Mouse (Mus musculus): ENCODE data around the gene Fam149a. TPM values are rescaled to one million over a fixed set of nuclear protein-coding genes. Genes with fewer than 3 reads are reported as not detected.

Fam149a gene
- polyA plus RNA-seq, 1 experiment from 2014 or later = 12.6 TPM

- no peaks in the 10 kb centered on the region for H3K36me3 ChIP-seq (ENCODE audit: control insufficient read depth, insufficient read depth, low read length)
- no peak for DNase-seq (ENCODE audit: low spot score)
- H3K9me3 ChIP-seq (ENCODE audit: control insufficient read depth, low read length) = no peaks in the 10 kb centered on the region
- no peak overlapping the region for H3K9ac ChIP-seq (ENCODE audit: low read length)
- no peak for ATAC-seq (ENCODE audit: insufficient read depth, low FRiP score, low TSS enrichment)
- WGBS = 12% methylated on average over 4 of the region's 4 CpGs
- H3K4me3 ChIP-seq (ENCODE audit: low read depth, low read length) = no peak overlapping the region
- no peak overlapping the region for H3K27ac ChIP-seq (ENCODE audit: low read depth, low read length)
- H3K27me3 ChIP-seq (ENCODE audit: control insufficient read depth, insufficient read depth, low read length) = no peaks in the 10 kb centered on the region
- peaks cover 6% of the 10 kb centered on the region; the same call in 1 of the 2 replicates for H3K4me1 ChIP-seq (ENCODE audit: control insufficient read depth, insufficient read depth, low read length)
- peak overlapping the region; percentile 77; the same call in 1 of the 2 replicates for H3K4me2 ChIP-seq (ENCODE audit: low read depth)
Observed at GRCm38 (mm10) chr8:45380598-45380997, 1.5 kb downstream of the Fam149a start.

GRCm38 (mm10) chr8:45374071-45374470 lies 8.0 kb downstream of the Fam149a start:
- H3K4me1 ChIP-seq (ENCODE audit: control insufficient read depth, insufficient read depth, low read length) = no peaks in the 10 kb centered on the region
- no peak overlapping the region for H3K9ac ChIP-seq (ENCODE audit: low read length)
- WGBS = 84% methylated on average over 3 of the region's 3 CpGs
- H3K27me3 ChIP-seq (ENCODE audit: control insufficient read depth, insufficient read depth, low read length) = no peaks in the 10 kb centered on the region
- ATAC-seq (ENCODE audit: insufficient read depth, low FRiP score, low TSS enrichment) (no peak), DNase-seq (ENCODE audit: low spot score) (no peak)
- no peaks in the 10 kb centered on the region for H3K36me3 ChIP-seq (ENCODE audit: control insufficient read depth, insufficient read depth, low read length)
- H3K4me3 ChIP-seq (ENCODE audit: low read depth, low read length) = no peak overlapping the region
- H3K27ac ChIP-seq (ENCODE audit: low read depth, low read length) = no peak overlapping the region
- H3K9me3 ChIP-seq (ENCODE audit: control insufficient read depth, low read length) = no peaks in the 10 kb centered on the region
- no peak overlapping the region for H3K4me2 ChIP-seq (ENCODE audit: low read depth)

GRCm38 (mm10) chr8:45367154-45367553 lies 14.9 kb downstream of the Fam149a start:
- no peaks in the 10 kb centered on the region for H3K36me3 ChIP-seq (ENCODE audit: control insufficient read depth, insufficient read depth, low read length)
- H3K4me1 ChIP-seq (ENCODE audit: control insufficient read depth, insufficient read depth, low read length) = no peaks in the 10 kb centered on the region
- ATAC-seq (ENCODE audit: insufficient read depth, low FRiP score, low TSS enrichment) = no peak
- WGBS = 81% methylated on average over 1 of the region's 1 CpGs
- no peaks in the 10 kb centered on the region for H3K9me3 ChIP-seq (ENCODE audit: control insufficient read depth, low read length)
- no peaks in the 10 kb centered on the region for H3K27me3 ChIP-seq (ENCODE audit: control insufficient read depth, insufficient read depth, low read length)
- H3K4me2 ChIP-seq (ENCODE audit: low read depth) = no peak overlapping the region
- no peak overlapping the region for H3K4me3 ChIP-seq (ENCODE audit: low read depth, low read length)
- DNase-seq (ENCODE audit: low spot score) = no peak
- no peak overlapping the region for H3K9ac ChIP-seq (ENCODE audit: low read length)
- H3K27ac ChIP-seq (ENCODE audit: low read depth, low read length) = no peak overlapping the region

GRCm38 (mm10) chr8:45363220-45363619 lies 18.9 kb downstream of the Fam149a start:
- H3K9ac ChIP-seq (ENCODE audit: low read length) = no peak overlapping the region
- no peak overlapping the region for H3K4me2 ChIP-seq (ENCODE audit: low read depth)
- H3K4me1 ChIP-seq (ENCODE audit: control insufficient read depth, insufficient read depth, low read length) = no peaks in the 10 kb centered on the region
- no peak overlapping the region for H3K27ac ChIP-seq (ENCODE audit: low read depth, low read length)
- ATAC-seq (ENCODE audit: insufficient read depth, low FRiP score, low TSS enrichment) (no peak), DNase-seq (ENCODE audit: low spot score) (no peak)
- no peak overlapping the region for H3K4me3 ChIP-seq (ENCODE audit: low read depth, low read length)
- WGBS = 88% methylated on average over 1 of the region's 1 CpGs
- no peaks in the 10 kb centered on the region for H3K36me3 ChIP-seq (ENCODE audit: control insufficient read depth, insufficient read depth, low read length)
- H3K27me3 ChIP-seq (ENCODE audit: control insufficient read depth, insufficient read depth, low read length) = no peaks in the 10 kb centered on the region
- no peaks in the 10 kb centered on the region for H3K9me3 ChIP-seq (ENCODE audit: control insufficient read depth, low read length)

GRCm38 (mm10) chr8:45362323-45362722 lies 19.8 kb downstream of the Fam149a start:
- H3K9me3 ChIP-seq (ENCODE audit: control insufficient read depth, low read length) = no peaks in the 10 kb centered on the region
- H3K4me2 ChIP-seq (ENCODE audit: low read depth) = no peak overlapping the region
- H3K27ac ChIP-seq (ENCODE audit: low read depth, low read length) = no peak overlapping the region
- H3K4me1 ChIP-seq (ENCODE audit: control insufficient read depth, insufficient read depth, low read length) = peaks cover 3% of the 10 kb centered on the region; the same call in 1 of the 2 replicates
- no peaks in the 10 kb centered on the region for H3K27me3 ChIP-seq (ENCODE audit: control insufficient read depth, insufficient read depth, low read length)
- H3K36me3 ChIP-seq (ENCODE audit: control insufficient read depth, insufficient read depth, low read length) = no peaks in the 10 kb centered on the region
- 73% methylated on average over 6 of the region's 6 CpGs for WGBS
- DNase-seq (ENCODE audit: low spot score) (no peak), ATAC-seq (ENCODE audit: insufficient read depth, low FRiP score, low TSS enrichment) (no peak)
- no peak overlapping the region for H3K4me3 ChIP-seq (ENCODE audit: low read depth, low read length)
- H3K9ac ChIP-seq (ENCODE audit: low read length) = no peak overlapping the region

- no peak for DNase-seq (ENCODE audit: low spot score)
- Histone ChIP-seq H3K9me3 (ENCODE audit: control insufficient read depth, low read length) (no peaks in the 10 kb centered on the region), H3K27ac (ENCODE audit: low read depth, low read length) (no peak overlapping the region), H3K27me3 (ENCODE audit: control insufficient read depth, insufficient read depth, low read length) (no peaks in the 10 kb centered on the region), H3K4me2 (ENCODE audit: low read depth) (no peak overlapping the region; the same call in 1 of the 2 replicates), H3K4me1 (ENCODE audit: control insufficient read depth, insufficient read depth, low read length) (peaks cover 3% of the 10 kb centered on the region; the same call in 1 of the 2 replicates), H3K36me3 (ENCODE audit: control insufficient read depth, insufficient read depth, low read length) (no peaks in the 10 kb centered on the region), H3K9ac (ENCODE audit: low read length) (no peak overlapping the region), H3K4me3 (ENCODE audit: low read depth, low read length) (no peak overlapping the region)
- ATAC-seq (ENCODE audit: insufficient read depth, low FRiP score, low TSS enrichment) = no peak
- 83% methylated on average over 6 of the region's 6 CpGs for WGBS
Observed at GRCm38 (mm10) chr8:45359091-45359605, 22.9 kb downstream of the Fam149a start.

- no peaks in the 10 kb centered on the region for H3K36me3 ChIP-seq (ENCODE audit: control insufficient read depth, insufficient read depth, low read length)
- no peaks in the 10 kb centered on the region for H3K27me3 ChIP-seq (ENCODE audit: control insufficient read depth, insufficient read depth, low read length)
- 4% methylated on average over 46 of the region's 49 CpGs for WGBS
Observed at GRCm38 (mm10) chr8:45358132-45358918, 23.8 kb downstream of the Fam149a start.

GRCm38 (mm10) chr8:45355809-45356208 lies 26.3 kb downstream of the Fam149a start:
- Histone ChIP-seq H3K27ac (ENCODE audit: low read depth, low read length) (no peak overlapping the region), H3K4me1 (ENCODE audit: control insufficient read depth, insufficient read depth, low read length) (peaks cover 3% of the 10 kb centered on the region; the same call in 1 of the 2 replicates), H3K27me3 (ENCODE audit: control insufficient read depth, insufficient read depth, low read length) (no peaks in the 10 kb centered on the region), H3K4me3 (ENCODE audit: low read depth, low read length) (no peak overlapping the region), H3K9ac (ENCODE audit: low read length) (no peak overlapping the region), H3K9me3 (ENCODE audit: control insufficient read depth, low read length) (no peaks in the 10 kb centered on the region), H3K36me3 (ENCODE audit: control insufficient read depth, insufficient read depth, low read length) (no peaks in the 10 kb centered on the region), H3K4me2 (ENCODE audit: low read depth) (no peak overlapping the region)
- DNase-seq (ENCODE audit: low spot score) (no peak), ATAC-seq (ENCODE audit: insufficient read depth, low FRiP score, low TSS enrichment) (no peak)
- WGBS = 84% methylated on average over 6 of the region's 6 CpGs

More at GRCm38 (mm10) chr8:45358132-45358918, 23.8 kb downstream of the Fam149a start:
- peak overlapping the region; percentile 64 for H3K4me3 ChIP-seq (ENCODE audit: low read depth, low read length)
- peak overlapping the region; percentile 91 for H3K9ac ChIP-seq (ENCODE audit: low read length)
- peak; percentile 52 for DNase-seq (ENCODE audit: low spot score)
- peak; percentile 61 for ATAC-seq (ENCODE audit: insufficient read depth, low FRiP score, low TSS enrichment)
- peak overlapping the region; percentile 90 for H3K4me2 ChIP-seq (ENCODE audit: low read depth)
- no peak overlapping the region for H3K27ac ChIP-seq (ENCODE audit: low read depth, low read length)
- no peaks in the 10 kb centered on the region for H3K9me3 ChIP-seq (ENCODE audit: control insufficient read depth, low read length)
- peaks cover 3% of the 10 kb centered on the region; the same call in 1 of the 2 replicates for H3K4me1 ChIP-seq (ENCODE audit: control insufficient read depth, insufficient read depth, low read length)

- H3K4me1 ChIP-seq (ENCODE audit: control insufficient read depth, insufficient read depth, low read length) = no peaks in the 10 kb centered on the region
- WGBS = 22% methylated on average over 6 of the region's 6 CpGs
- ATAC-seq (ENCODE audit: insufficient read depth, low FRiP score, low TSS enrichment) (peak; percentile 31; the same call in 1 of the 2 replicates), DNase-seq (ENCODE audit: low spot score) (peak; percentile 77)
- no peak overlapping the region for H3K4me3 ChIP-seq (ENCODE audit: low read depth, low read length)
- H3K4me2 ChIP-seq (ENCODE audit: low read depth) = no peak overlapping the region
- H3K9ac ChIP-seq (ENCODE audit: low read length) = no peak overlapping the region
- no peaks in the 10 kb centered on the region for H3K27me3 ChIP-seq (ENCODE audit: control insufficient read depth, insufficient read depth, low read length)
- no peaks in the 10 kb centered on the region for H3K9me3 ChIP-seq (ENCODE audit: control insufficient read depth, low read length)
- no peak overlapping the region for H3K27ac ChIP-seq (ENCODE audit: low read depth, low read length)
- H3K36me3 ChIP-seq (ENCODE audit: control insufficient read depth, insufficient read depth, low read length) = no peaks in the 10 kb centered on the region
Observed at GRCm38 (mm10) chr8:45345031-45345430, 37.1 kb downstream of the Fam149a start.
